Mouse (Mus musculus): ENCODE measurements around the gene Amt.

DNA sequence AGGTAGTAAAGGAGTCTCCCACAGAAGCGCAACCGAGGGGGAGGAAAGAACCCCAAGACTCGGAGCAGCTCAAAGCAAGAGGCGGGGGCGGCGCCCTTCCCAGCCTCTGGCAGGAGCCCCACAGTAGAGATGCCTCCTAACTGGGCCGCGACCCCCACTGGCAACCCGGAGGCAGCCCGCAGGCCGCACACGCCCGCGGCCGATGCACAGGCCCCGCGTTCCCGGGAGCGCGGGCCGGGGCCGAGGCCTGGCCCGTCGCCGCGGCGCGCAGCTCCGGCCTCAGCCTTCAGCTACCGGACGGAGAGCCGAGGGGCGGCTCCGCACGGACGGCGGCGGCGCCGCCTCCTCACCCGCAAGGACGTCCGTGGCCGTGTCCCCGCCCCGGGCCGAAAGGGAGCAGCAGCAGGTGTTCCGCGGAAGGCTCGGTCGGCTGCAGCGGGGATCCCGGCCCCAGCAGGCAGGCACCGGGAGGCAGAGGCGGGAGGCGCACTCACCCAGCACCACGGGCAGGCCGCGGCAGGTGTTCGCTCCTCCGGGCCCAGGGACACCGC, 33.4 kb upstream of the Amt start:
- TF ChIP-seq CTCF (conservative IDR thresholded peaks at IDR 0.05; ENCODE audit: low read length) (no peak), POU5F1 (IDR thresholded peaks at IDR 0.05; ENCODE audit: borderline replicate concordance, low read length) (no peak)
